Mouse (Mus musculus): ENCODE measurements around the gene Dthd1. TPM values are rescaled to one million over a fixed set of nuclear protein-coding genes. Genes with fewer than 3 reads are reported as not detected.

The Dthd1 gene
- not detected in 2 replicates for polyA plus RNA-seq (2014; fragmentation: Nextera tagmentation; extraction: Ambion mirVana)

DNA sequence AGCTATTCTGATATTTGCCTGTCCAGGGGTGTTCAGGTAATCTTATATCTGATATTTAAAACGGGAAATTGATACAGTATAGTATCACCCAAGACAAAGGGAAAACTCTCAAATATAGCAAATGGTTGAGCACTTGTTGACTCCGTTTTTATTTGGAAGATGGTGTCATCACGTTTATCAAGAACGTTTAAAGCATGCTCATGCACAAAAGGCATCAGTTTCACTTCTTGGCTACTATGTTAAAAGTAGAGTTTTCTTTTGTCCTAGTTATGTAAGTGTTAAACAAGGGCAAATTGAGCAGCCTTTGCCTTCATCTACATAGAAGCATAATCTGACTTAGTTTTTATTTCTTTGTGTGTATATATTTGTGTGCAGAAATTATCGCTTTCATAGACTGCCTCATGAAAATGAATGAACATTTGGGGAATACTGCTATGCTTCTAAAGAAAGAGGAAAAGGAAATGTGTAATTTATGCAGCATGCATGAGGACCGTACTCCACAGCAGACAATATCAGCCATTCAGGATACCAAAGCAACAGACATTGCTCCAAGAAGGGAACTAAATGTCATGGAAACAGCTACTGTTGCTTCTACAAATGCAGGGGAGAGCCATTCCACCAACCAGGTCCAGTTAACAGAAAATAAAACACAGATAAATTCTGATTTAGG, at the start of gene Dthd1:
Dthd1 (plus strand) TSS at position 422 of the 670 bp plus-strand sequence.
- 77% methylated on average over 6 of the region's 6 CpGs for WGBS
- 0 out of 2 replicates have a peak, but pooled peaks cover under 1% of the 10 kb centered on the region for H3K9me3 ChIP-seq (replicated peaks; ENCODE audit: control insufficient read depth, low read length)
- H3K36me3 ChIP-seq (ENCODE audit: control insufficient read depth, insufficient read depth, low read length): no peaks in the 10 kb centered on the region
- H3K4me2 ChIP-seq (ENCODE audit: low read length): no peak within 1 kb of the TSS
- ATAC-seq (no peak), DNase-seq (ENCODE audit: low spot score) (peak; percentile 12)
- no peaks in the 10 kb centered on the region for H3K27me3 ChIP-seq (replicated peaks; ENCODE audit: control insufficient read depth, insufficient read depth, low read length)
- H3K4me1 ChIP-seq (ENCODE audit: control insufficient read depth, insufficient read depth, low read length): no peaks in the 10 kb centered on the region
- H3K4me3 ChIP-seq (ENCODE audit: low read depth, low read length): no peak within 1 kb of the TSS
- H3K27ac ChIP-seq (ENCODE audit: low read depth, low read length): no peak within 1 kb of the TSS
- H3K9ac ChIP-seq (ENCODE audit: low read length): no peak within 1 kb of the TSS

DNA sequence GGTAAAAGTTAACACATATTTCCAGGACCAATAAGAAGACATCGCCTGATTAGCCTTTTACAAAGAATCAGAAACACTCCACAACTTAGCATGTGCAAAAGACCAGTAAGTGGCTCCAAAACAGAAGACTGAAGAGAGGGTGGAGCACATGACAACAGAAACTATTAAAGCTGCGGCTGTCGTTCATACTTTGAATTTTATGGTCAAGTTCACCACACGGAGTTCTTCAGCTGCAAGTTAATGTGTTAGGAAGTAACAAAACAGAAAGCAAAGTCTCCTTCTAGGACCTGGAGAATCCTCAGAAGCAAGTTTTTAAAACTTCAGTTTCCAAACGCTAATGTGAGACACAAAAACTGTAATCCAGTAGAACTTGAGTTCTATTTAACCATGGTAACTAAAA, 49.5 kb upstream of the Dthd1 start:
- Histone ChIP-seq H3K27ac (ENCODE audit: low read depth, low read length) (no peak overlapping the region), H3K4me1 (ENCODE audit: control insufficient read depth, insufficient read depth, low read length) (no peaks in the 10 kb centered on the region), H3K4me2 (ENCODE audit: low read length) (no peak overlapping the region), H3K9me3 (replicated peaks; ENCODE audit: control insufficient read depth, low read length) (no peaks in the 10 kb centered on the region), H3K27me3 (replicated peaks; ENCODE audit: control insufficient read depth, insufficient read depth, low read length) (no peaks in the 10 kb centered on the region), H3K36me3 (ENCODE audit: control insufficient read depth, insufficient read depth, low read length) (no peaks in the 10 kb centered on the region), H3K4me3 (ENCODE audit: low read depth, low read length) (no peak overlapping the region), H3K9ac (ENCODE audit: low read length) (no peak overlapping the region)
- no peak for ATAC-seq
- DNase-seq (ENCODE audit: low spot score): no peak
- WGBS: 75% methylated on average over 5 of the region's 5 CpGs

DNA sequence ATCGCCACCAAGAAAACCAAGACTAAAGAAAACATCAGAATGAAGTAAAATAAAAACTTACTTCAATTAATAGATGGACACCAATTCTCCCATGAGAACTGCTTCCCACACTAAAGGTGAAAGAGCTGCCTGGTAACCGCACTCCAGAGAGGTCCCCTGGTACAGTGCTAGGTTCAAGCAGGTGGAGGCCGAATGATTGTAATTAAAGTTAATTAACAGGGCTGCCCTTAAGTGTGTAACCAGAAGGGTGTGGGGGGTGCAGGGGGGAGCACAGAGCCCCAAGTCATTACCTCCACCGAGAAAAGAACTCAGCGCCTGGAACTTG, 48.2 kb upstream of the Dthd1 start:
- Histone ChIP-seq H3K27me3 (replicated peaks; ENCODE audit: control insufficient read depth, insufficient read depth, low read length) (no peaks in the 10 kb centered on the region), H3K9me3 (replicated peaks; ENCODE audit: control insufficient read depth, low read length) (no peaks in the 10 kb centered on the region), H3K4me3 (ENCODE audit: low read depth, low read length) (peak overlapping the region; percentile 69), H3K4me1 (ENCODE audit: control insufficient read depth, insufficient read depth, low read length) (no peaks in the 10 kb centered on the region), H3K27ac (ENCODE audit: low read depth, low read length) (no peak overlapping the region), H3K4me2 (ENCODE audit: low read length) (peak overlapping the region; percentile 80), H3K36me3 (ENCODE audit: control insufficient read depth, insufficient read depth, low read length) (no peaks in the 10 kb centered on the region), H3K9ac (ENCODE audit: low read length) (peak overlapping the region; percentile 71)
- WGBS: 15% methylated on average over 5 of the region's 5 CpGs
- DNase-seq (ENCODE audit: low spot score) (no peak), ATAC-seq (peak; percentile 27; the same call in 1 of the 2 replicates)

DNA sequence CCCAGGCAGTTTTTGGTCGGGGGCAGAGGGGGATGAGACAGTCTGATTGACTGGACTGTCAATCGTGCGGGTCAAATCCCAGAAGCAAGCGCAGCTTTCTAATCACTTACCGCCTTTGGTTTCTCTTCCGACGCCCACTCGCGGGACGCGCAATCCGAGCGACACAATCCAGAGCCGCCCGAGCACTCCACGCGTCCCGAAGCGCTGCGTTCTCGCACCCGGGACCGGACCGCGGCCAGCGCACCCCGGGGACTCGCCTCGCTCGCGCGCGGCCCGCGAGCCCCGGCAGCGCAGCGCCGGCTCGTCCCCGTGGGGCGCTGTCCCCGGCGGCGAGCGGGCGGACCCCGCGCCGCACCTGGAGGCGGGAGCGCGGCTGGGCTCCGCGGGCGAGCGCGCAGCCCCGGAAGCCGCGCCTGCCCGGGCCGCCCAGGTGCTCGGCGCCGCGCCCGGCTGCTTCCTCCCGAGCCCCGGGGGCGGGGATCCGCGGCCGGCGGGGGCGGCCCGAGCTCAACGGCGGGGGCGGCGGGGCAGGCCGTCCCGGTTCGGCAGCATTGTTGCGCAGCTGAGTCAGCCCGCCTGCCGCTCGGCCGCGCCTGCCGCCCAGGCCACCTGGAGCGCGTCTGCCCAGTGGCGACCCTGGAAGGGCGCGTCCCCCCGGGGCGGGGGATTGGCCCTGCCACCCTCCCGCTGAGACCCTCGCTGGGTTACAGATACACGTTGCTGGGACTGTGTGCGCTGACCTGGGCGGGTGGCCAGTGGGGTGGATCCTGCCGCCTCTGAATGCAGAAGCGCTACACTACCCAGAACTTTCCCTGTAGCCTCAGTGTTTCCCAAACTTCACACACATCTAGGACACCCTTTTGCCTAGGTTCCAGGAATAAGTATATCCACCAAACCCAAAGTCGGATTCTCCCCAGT, 47.6 kb upstream of the Dthd1 start, which contains the start of gene Arap2:
Arap2 (minus strand) TSS at position 376 of the 918 bp plus-strand sequence.
- Histone ChIP-seq H3K9me3 (replicated peaks; ENCODE audit: control insufficient read depth, low read length) (no peaks in the 10 kb centered on the region), H3K4me3 (ENCODE audit: low read depth, low read length) (peak within 1 kb of the TSS; percentile 69), H3K27ac (ENCODE audit: low read depth, low read length) (no peak within 1 kb of the TSS), H3K27me3 (replicated peaks; ENCODE audit: control insufficient read depth, insufficient read depth, low read length) (no peaks in the 10 kb centered on the region), H3K36me3 (ENCODE audit: control insufficient read depth, insufficient read depth, low read length) (no peaks in the 10 kb centered on the region), H3K9ac (ENCODE audit: low read length) (peak within 1 kb of the TSS; percentile 71), H3K4me1 (ENCODE audit: control insufficient read depth, insufficient read depth, low read length) (no peaks in the 10 kb centered on the region), H3K4me2 (ENCODE audit: low read length) (peak within 1 kb of the TSS; percentile 80)
- peak; percentile 23 for DNase-seq (ENCODE audit: low spot score)
- peak; percentile 90 for ATAC-seq
- WGBS: under 1% methylated on average over 87 of the region's 106 CpGs

DNA sequence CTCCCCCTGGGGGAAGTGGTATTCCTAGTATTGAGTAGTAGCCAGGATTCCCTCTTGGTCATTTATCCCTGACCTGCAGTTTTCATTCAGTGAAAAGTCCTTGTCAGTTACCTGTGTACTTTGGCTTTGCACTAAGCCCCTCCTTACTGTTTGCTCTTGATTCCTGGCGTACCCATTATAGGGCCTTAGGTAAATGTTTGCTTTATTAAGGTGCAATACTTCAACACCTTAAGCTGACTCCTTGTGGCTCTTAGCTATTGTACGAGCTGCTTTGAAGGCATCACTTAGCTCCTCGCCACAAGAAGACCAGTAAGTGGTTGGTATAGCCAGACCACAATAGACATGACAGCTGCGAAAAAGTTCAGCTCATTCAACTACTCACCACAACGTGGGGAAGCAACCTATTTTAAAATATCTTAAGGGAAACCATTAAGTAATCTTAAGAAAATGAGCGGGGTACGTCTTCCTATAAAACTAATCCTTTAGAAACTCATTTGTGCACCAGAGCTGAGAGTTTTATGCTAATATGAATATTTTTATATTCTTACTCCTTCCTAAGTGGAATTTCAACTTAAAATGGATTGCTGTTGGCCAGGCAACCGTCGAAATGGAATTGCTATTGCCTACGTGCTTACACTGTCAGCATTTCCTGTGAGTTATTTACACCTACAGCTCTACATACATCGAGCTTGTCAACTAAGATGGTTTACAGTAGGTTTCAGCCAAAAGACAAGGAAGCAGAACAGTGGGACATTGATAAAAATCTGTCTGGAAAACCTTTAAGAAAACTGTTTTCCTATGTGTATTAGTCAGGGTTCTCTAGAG, 41.6 kb upstream of the Dthd1 start:
- Histone ChIP-seq H3K9ac (ENCODE audit: low read length) (no peak overlapping the region), H3K4me1 (ENCODE audit: control insufficient read depth, insufficient read depth, low read length) (no peaks in the 10 kb centered on the region), H3K27ac (ENCODE audit: low read depth, low read length) (no peak overlapping the region), H3K36me3 (ENCODE audit: control insufficient read depth, insufficient read depth, low read length) (no peaks in the 10 kb centered on the region), H3K4me2 (ENCODE audit: low read length) (no peak overlapping the region), H3K27me3 (replicated peaks; ENCODE audit: control insufficient read depth, insufficient read depth, low read length) (no peaks in the 10 kb centered on the region), H3K9me3 (replicated peaks; ENCODE audit: control insufficient read depth, low read length) (no peaks in the 10 kb centered on the region), H3K4me3 (ENCODE audit: low read depth, low read length) (no peak overlapping the region)
- ATAC-seq (no peak), DNase-seq (ENCODE audit: low spot score) (no peak)
- 87% methylated on average over 11 of the region's 11 CpGs for WGBS

DNA sequence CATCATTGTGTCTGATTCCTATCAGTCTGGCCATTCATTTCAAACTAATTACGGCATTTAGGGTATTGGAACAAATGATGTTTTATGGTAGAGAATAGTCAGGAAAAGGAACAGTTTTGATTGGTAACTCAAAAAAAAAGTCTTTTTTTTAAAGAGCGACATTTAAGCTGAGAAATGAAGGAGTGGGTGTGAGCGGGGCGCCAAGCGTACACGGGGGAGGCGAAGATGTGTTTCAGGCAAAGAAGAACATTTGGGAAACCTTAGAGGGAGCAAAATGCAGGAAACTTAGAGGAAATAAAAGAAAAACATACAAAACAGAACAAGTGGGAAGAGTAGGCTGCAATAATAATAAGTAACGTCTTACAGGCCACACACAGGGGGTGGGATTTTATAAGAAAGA, 35.8 kb upstream of the Dthd1 start:
- Histone ChIP-seq H3K4me2 (ENCODE audit: low read length) (no peak overlapping the region), H3K27me3 (replicated peaks; ENCODE audit: control insufficient read depth, insufficient read depth, low read length) (no peaks in the 10 kb centered on the region), H3K27ac (ENCODE audit: low read depth, low read length) (no peak overlapping the region), H3K9ac (ENCODE audit: low read length) (no peak overlapping the region), H3K9me3 (replicated peaks; ENCODE audit: control insufficient read depth, low read length) (no peaks in the 10 kb centered on the region), H3K36me3 (ENCODE audit: control insufficient read depth, insufficient read depth, low read length) (no peaks in the 10 kb centered on the region), H3K4me3 (ENCODE audit: low read depth, low read length) (no peak overlapping the region), H3K4me1 (ENCODE audit: control insufficient read depth, insufficient read depth, low read length) (no peaks in the 10 kb centered on the region)
- ATAC-seq (no peak), DNase-seq (ENCODE audit: low spot score) (no peak)
- whole genome bisulfite sequencing: 82% methylated on average over 8 of the region's 8 CpGs

DNA sequence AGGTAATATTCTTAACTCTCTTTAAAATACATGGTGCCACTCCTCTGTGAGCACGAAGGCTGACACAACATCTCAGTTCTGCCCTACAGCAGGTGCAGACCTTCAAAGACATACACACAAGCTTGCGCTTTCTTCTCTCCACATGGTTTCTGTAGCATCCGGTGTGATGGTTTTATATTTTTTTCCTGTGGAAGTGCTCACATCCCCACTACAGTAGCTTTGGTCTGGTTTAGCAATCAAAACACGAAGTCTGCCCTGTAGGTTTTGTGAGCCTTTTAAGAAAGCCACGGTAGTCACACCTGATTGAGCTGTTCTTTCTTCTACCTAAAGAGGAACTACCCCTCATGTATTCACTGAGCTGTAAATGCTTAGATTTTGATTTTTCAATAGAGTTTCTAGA, 34.9 kb upstream of the Dthd1 start:
- Histone ChIP-seq H3K4me3 (ENCODE audit: low read depth, low read length) (no peak overlapping the region), H3K4me1 (ENCODE audit: control insufficient read depth, insufficient read depth, low read length) (no peaks in the 10 kb centered on the region), H3K27me3 (replicated peaks; ENCODE audit: control insufficient read depth, insufficient read depth, low read length) (no peaks in the 10 kb centered on the region), H3K9me3 (replicated peaks; ENCODE audit: control insufficient read depth, low read length) (no peaks in the 10 kb centered on the region), H3K4me2 (ENCODE audit: low read length) (no peak overlapping the region), H3K36me3 (ENCODE audit: control insufficient read depth, insufficient read depth, low read length) (no peaks in the 10 kb centered on the region), H3K27ac (ENCODE audit: low read depth, low read length) (no peak overlapping the region), H3K9ac (ENCODE audit: low read length) (no peak overlapping the region)
- WGBS: 71% methylated on average over 5 of the region's 5 CpGs
- ATAC-seq (no peak), DNase-seq (ENCODE audit: low spot score) (no peak)

DNA sequence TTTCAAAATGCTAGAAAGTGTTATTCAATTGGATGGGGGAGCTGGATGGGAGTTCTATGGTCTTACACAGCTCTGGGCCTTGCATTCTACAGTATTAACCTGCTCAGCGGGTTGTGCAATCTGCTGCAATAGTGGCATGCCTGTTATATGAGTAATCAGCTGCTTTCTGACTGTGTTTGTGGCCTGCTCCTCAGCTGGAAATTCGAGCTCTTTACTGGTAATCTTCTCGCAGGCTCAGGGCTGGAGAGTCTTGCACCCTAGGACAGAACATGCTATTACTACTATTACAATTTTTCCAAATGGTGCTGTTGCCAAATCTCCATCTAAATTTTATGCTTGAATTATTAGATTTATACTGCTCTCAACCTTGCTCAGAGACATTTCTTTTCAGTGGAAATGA, 26.8 kb upstream of the Dthd1 start:
- H3K9me3 ChIP-seq (replicated peaks; ENCODE audit: control insufficient read depth, low read length): no peaks in the 10 kb centered on the region
- H3K36me3 ChIP-seq (ENCODE audit: control insufficient read depth, insufficient read depth, low read length): no peaks in the 10 kb centered on the region
- no peaks in the 10 kb centered on the region for H3K27me3 ChIP-seq (replicated peaks; ENCODE audit: control insufficient read depth, insufficient read depth, low read length)
- no peaks in the 10 kb centered on the region for H3K4me1 ChIP-seq (ENCODE audit: control insufficient read depth, insufficient read depth, low read length)
- DNase-seq (ENCODE audit: low spot score) (no peak), ATAC-seq (no peak)
- no peak overlapping the region for H3K4me3 ChIP-seq (ENCODE audit: low read depth, low read length)
- H3K27ac ChIP-seq (ENCODE audit: low read depth, low read length): no peak overlapping the region
- no peak overlapping the region for H3K9ac ChIP-seq (ENCODE audit: low read length)
- H3K4me2 ChIP-seq (ENCODE audit: low read length): no peak overlapping the region
- 91% methylated on average over 3 of the region's 3 CpGs for WGBS

Data from forebrain, embryonic 14.5 days (tissue).